Mouse (Mus musculus): ENCODE measurements around the gene Ubtd2. TPM values are rescaled to one million over a fixed set of nuclear protein-coding genes. Genes with fewer than 3 reads are reported as not detected.

The Ubtd2 gene
- polyA plus RNA-seq (2014; fragmentation: Illumina TruSeq; extraction: RNeasy Lipid Tissue Mini Kit (QIAGEN cat#74804); ENCODE audit: insufficient read depth, low read depth, low replicate concordance) = 5.0 TPM

DNA sequence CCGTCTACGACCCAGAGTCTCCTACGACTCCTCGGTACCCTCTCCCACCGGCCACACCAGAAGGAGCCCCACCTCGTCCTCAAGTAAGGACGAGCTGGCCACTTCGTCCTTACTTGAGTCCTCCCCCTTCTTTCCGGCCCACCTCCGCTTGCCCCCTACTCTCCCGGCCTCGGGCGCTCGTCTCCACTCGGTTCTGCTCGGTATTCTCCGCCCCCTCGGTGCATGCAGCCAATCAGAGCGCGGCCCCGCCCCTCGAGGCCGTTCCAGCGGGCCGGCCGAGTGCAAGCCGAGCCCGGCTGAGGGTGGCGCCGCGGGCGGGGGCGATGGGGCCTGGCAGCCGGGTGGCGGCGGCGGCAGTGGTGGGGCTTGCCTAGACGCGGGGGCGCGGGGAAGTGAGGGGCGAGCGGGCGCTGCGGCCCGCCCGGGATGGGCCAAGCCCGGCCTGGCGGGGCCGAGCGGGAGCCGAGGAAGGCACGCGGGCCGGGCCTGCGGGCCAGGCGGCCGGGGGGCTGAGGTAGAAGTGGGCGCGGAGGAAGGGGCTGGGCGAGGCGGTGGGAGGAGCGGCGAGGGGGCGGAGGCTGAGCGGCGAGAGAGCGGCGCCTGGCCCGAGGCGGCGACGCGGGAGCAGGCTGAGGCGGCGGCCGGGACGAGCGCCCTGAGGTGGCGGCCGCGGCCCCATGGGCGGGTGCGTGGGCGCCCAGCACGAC lies at the start of gene Ubtd2:
TSS of gene Ubtd2 (plus strand) at position 571 of the 707 bp plus-strand sequence.

DNA sequence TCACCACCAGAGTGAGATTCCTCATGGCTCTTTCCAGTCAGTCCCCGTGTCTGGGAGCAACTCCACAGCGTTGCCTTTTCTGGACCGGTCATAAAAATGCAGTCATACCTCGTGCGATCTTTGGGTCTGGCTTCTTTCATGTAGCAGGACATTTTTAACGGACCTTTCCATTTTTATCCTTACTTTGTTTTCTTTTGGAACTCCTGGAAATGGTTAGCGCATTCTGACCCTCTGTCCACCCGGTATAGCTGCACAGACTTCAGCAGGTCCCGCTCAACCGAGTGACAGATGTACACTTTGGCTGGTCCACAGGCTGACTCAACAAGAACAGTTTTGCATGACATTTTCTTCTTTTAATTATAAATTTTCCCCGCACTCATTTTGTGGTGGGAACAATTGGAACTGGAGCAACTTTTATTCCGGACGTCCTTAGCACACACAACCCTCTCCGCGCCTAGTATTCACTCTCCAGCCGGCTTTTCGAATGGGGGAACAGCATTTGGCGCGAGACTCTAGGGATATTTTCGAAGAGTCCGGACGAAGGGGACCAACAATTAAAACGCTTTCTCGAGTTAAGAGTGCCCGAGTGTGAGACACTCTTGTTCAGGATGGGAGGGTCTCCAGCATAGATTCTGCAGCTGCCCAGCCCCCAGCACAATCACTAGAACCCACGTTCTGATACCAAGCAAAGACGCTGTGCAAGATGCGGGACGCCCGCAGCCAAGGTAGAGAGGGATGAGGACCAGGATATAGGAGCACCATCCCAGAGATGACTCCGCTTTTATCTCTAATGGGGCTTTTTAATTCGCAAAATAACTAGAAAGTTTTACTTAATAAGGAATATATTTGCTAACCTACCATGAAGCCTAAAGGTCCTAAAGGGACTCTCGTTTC lies 76.9 kb downstream of the Ubtd2 start, which contains the start of gene Efcab9:
TSS of gene Efcab9 (minus strand) at position 211 of the 894 bp plus-strand sequence.

DNA sequence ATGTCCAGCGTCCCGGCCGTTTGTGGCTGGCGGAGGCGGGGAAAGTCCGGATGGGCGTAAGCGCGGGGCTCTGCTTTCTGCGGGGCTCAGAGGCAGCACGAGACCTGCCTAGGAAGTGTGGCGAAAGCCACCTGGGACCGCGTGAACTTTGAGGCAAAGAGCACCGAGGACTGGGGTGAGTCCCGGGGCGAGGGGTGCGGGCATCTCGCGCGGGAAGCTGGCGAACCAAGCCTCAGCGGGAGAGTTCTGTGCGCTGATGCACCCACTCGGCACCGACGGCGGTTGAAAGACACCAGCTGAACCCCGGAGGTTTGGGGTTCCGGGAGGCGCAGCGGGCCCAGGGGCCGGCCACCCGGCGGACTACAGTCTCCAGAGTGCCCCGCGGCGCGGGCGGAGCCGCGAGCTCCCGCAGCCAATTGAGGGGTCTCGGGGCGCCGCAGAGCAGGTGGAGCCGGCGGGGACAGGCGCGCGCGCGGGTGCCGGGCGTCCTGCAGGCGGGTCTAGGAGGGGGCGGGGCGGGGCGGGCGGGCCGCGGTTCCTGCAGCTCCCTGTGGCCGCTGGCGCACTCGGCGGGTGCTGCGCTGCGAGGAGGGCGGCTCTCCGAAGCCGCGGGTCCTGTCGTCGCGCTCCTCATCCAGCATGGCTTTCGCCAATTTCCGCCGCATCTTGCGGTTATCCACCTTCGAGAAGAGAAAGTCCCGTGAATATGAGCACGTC lies 77.8 kb downstream of the Ubtd2 start, which contains the start of gene Stk10:
TSS of gene Stk10 (plus strand) at position 541 of the 717 bp plus-strand sequence.

Other genes with a start within 250 kb of the Ubtd2 start
- 24.2 TPM for gene Snrnp25, start 250.0 kb upstream of the Ubtd2 start, polyA plus RNA-seq (2014; fragmentation: Illumina TruSeq; extraction: RNeasy Lipid Tissue Mini Kit (QIAGEN cat#74804); ENCODE audit: insufficient read depth, low read depth, low replicate concordance)
- gene Rhbdf1, start 233.1 kb upstream of the Ubtd2 start, polyA plus RNA-seq (2014; fragmentation: Illumina TruSeq; extraction: RNeasy Lipid Tissue Mini Kit (QIAGEN cat#74804); ENCODE audit: insufficient read depth, low read depth, low replicate concordance) = 19.5 TPM
- gene Mpg, start 228.9 kb upstream of the Ubtd2 start, polyA plus RNA-seq (2014; fragmentation: Illumina TruSeq; extraction: RNeasy Lipid Tissue Mini Kit (QIAGEN cat#74804); ENCODE audit: insufficient read depth, low read depth, low replicate concordance) = 12.7 TPM
- gene Nprl3, start 187.7 kb upstream of the Ubtd2 start, polyA plus RNA-seq (2014; fragmentation: Illumina TruSeq; extraction: RNeasy Lipid Tissue Mini Kit (QIAGEN cat#74804); ENCODE audit: insufficient read depth, low read depth, low replicate concordance) = 11.5 TPM
- not detected for gene Hba-x, start 179.0 kb upstream of the Ubtd2 start, polyA plus RNA-seq (2014; fragmentation: Illumina TruSeq; extraction: RNeasy Lipid Tissue Mini Kit (QIAGEN cat#74804); ENCODE audit: insufficient read depth, low read depth, low replicate concordance)
- 9,126 TPM for gene Hba-a1, start 171.9 kb upstream of the Ubtd2 start, polyA plus RNA-seq (2014; fragmentation: Illumina TruSeq; extraction: RNeasy Lipid Tissue Mini Kit (QIAGEN cat#74804); ENCODE audit: insufficient read depth, low read depth, low replicate concordance)
- gene Hbq1b, start 168.4 kb upstream of the Ubtd2 start, polyA plus RNA-seq (2014; fragmentation: Illumina TruSeq; extraction: RNeasy Lipid Tissue Mini Kit (QIAGEN cat#74804); ENCODE audit: insufficient read depth, low read depth, low replicate concordance) = not detected
- gene Hba-a2, start 158.9 kb upstream of the Ubtd2 start, polyA plus RNA-seq (2014; fragmentation: Illumina TruSeq; extraction: RNeasy Lipid Tissue Mini Kit (QIAGEN cat#74804); ENCODE audit: insufficient read depth, low read depth, low replicate concordance) = 14,852 TPM
- 1.6 TPM for gene Hbq1a, start 155.3 kb upstream of the Ubtd2 start, polyA plus RNA-seq (2014; fragmentation: Illumina TruSeq; extraction: RNeasy Lipid Tissue Mini Kit (QIAGEN cat#74804); ENCODE audit: insufficient read depth, low read depth, low replicate concordance)
- gene Sh3pxd2b, start 107.5 kb upstream of the Ubtd2 start, polyA plus RNA-seq (2014; fragmentation: Illumina TruSeq; extraction: RNeasy Lipid Tissue Mini Kit (QIAGEN cat#74804); ENCODE audit: insufficient read depth, low read depth, low replicate concordance) = 3.6 TPM
- gene Efcab9, start 76.7 kb downstream of the Ubtd2 start, polyA plus RNA-seq (2014; fragmentation: Illumina TruSeq; extraction: RNeasy Lipid Tissue Mini Kit (QIAGEN cat#74804); ENCODE audit: insufficient read depth, low read depth, low replicate concordance) = not detected
- 8.5 TPM for gene Stk10, start 77.9 kb downstream of the Ubtd2 start, polyA plus RNA-seq (2014; fragmentation: Illumina TruSeq; extraction: RNeasy Lipid Tissue Mini Kit (QIAGEN cat#74804); ENCODE audit: insufficient read depth, low read depth, low replicate concordance)
- 27.6 TPM for gene Fbxw11, start 187.4 kb downstream of the Ubtd2 start, polyA plus RNA-seq (2014; fragmentation: Illumina TruSeq; extraction: RNeasy Lipid Tissue Mini Kit (QIAGEN cat#74804); ENCODE audit: insufficient read depth, low read depth, low replicate concordance)